Mouse (Mus musculus) MEL (cell line): ENCODE results near the gene Mecom. TPM values are rescaled to one million over a fixed set of nuclear protein-coding genes. Genes with fewer than 3 reads are reported as not detected.

Experiments
- DNase-seq: peaks from one replicate; pipeline ENCODE4 v3.0.0; 2011; ENCODE audit warnings: low read depth, low spot score
- H3K27ac ChIP-seq: 2 replicates; pipeline ENCODE4 v1.5.1; 2012; ENCODE audit warnings: low read depth, mild to moderate bottlenecking, control low read depth, low read length, moderate library complexity; ENCODE audit not compliant: control insufficient read depth
- H3K27me3 ChIP-seq, 2 experiments: fragments of 150-350 bp in 1 of 2; sonication (generic) in 1 of 2; 2 replicates each; pipeline ENCODE4 v1.6.1; 2012; ENCODE audit warnings: low read length in 2 of 2, mild to moderate bottlenecking in 2 of 2, improper control_type of control experiment in 1 of 2, moderate library complexity in 1 of 2; ENCODE audit not compliant: insufficient read depth in 2 of 2, control insufficient read depth in 1 of 2
- H3K36me3 ChIP-seq, 2 experiments: 2 replicates each; pipeline ENCODE4 v1.6.1; 2012 to 2014; ENCODE audit warnings: low read length in 2 of 2, improper control_type of control experiment in 1 of 2, inconsistent platforms in 1 of 2, mild to moderate bottlenecking in 1 of 2; ENCODE audit not compliant: insufficient read depth in 2 of 2, control insufficient read depth in 1 of 2
- H3K4me1 ChIP-seq, 2 experiments: fragments of 150-350 bp in 1 of 2; sonication (generic) in 1 of 2; 2 replicates each; pipeline ENCODE4 v1.6.1; 2012; ENCODE audit warnings: low read length in 2 of 2, improper control_type of control experiment in 1 of 2, mild to moderate bottlenecking in 1 of 2; ENCODE audit not compliant: insufficient read depth in 2 of 2, control insufficient read depth in 1 of 2
- H3K4me3 ChIP-seq, 2 experiments: fragments of 150-350 bp in 1 of 2; sonication (generic) in 1 of 2; 2 replicates each; pipeline ENCODE4 v1.5.1; 2012; ENCODE audit warnings: low read depth in 2 of 2, low read length in 2 of 2, mild to moderate bottlenecking in 2 of 2, moderate library complexity in 2 of 2, control low read depth in 1 of 2, improper control_type of control experiment in 1 of 2; ENCODE audit not compliant: control insufficient read depth in 1 of 2, insufficient read depth in 1 of 2
- H3K79me2 ChIP-seq: 2 replicates; pipeline ENCODE4 v1.6.1; 2012; ENCODE audit warnings: mild to moderate bottlenecking, low read length, moderate library complexity; ENCODE audit not compliant: control insufficient read depth, poor library complexity, insufficient read depth
- H3K9ac ChIP-seq: 2 replicates; pipeline ENCODE4 v1.6.1; 2012; ENCODE audit warnings: low read depth, mild to moderate bottlenecking, control low read depth, low read length, moderate library complexity; ENCODE audit not compliant: control insufficient read depth, poor library complexity, severe bottlenecking
- H3K9me3 ChIP-seq: fragments of 150-350 bp; sonication (generic); replicated peaks from 2 replicates; pipeline ENCODE4 v1.6.1; 2012; ENCODE audit warnings: mild to moderate bottlenecking, low read length, improper control_type of control experiment, moderate library complexity; ENCODE audit not compliant: insufficient read depth
- BHLHE40 ChIP-seq: IDR thresholded peaks from 2 replicates; pipeline ENCODE4 v1.6.1; 2012; ENCODE audit warnings: low read depth, mild to moderate bottlenecking, inconsistent platforms, low read length, improper control_type of control experiment, borderline replicate concordance
- CHD1 ChIP-seq: IDR thresholded peaks from 2 replicates; pipeline ENCODE4 v1.6.1; 2012; ENCODE audit warnings: low read depth, mild to moderate bottlenecking, inconsistent platforms, low read length, improper control_type of control experiment
- CHD2 ChIP-seq: IDR thresholded peaks from 2 replicates; pipeline ENCODE4 v1.6.1; 2011; ENCODE audit warnings: low read length, improper control_type of control experiment
- CTCF ChIP-seq, 3 experiments: IDR thresholded peaks in 2 of 3; conservative IDR thresholded peaks in 1 of 3; 2 replicates each; pipeline ENCODE4 v1.5.1; 2011 to 2012; ENCODE audit warnings: low read length in 3 of 3, low read depth in 2 of 3, mild to moderate bottlenecking in 2 of 3, improper control_type of control experiment in 1 of 3, inconsistent platforms in 1 of 3, mixed read lengths in 1 of 3, moderate library complexity in 1 of 3; ENCODE audit not compliant: control insufficient read depth in 1 of 3, insufficient read depth in 1 of 3, poor library complexity in 1 of 3, severe bottlenecking in 1 of 3
- E2F4 ChIP-seq: IDR thresholded peaks from 2 replicates; pipeline ENCODE4 v1.6.1; 2011; ENCODE audit warnings: low read depth, low read length, improper control_type of control experiment, borderline replicate concordance
- ELF1 ChIP-seq: IDR thresholded peaks from 2 replicates; pipeline ENCODE4 v1.6.1; 2014; ENCODE audit warnings: low read depth, mild to moderate bottlenecking, inconsistent platforms, low read length, improper control_type of control experiment, moderate library complexity
- EP300 ChIP-seq, 2 experiments: IDR thresholded peaks; 2 replicates each; pipeline ENCODE4 v1.6.1; 2011; ENCODE audit warnings: improper control_type of control experiment in 2 of 2, low read length in 2 of 2, low read depth in 1 of 2, mild to moderate bottlenecking in 1 of 2
- GATA1 ChIP-seq: IDR thresholded peaks from 2 replicates; pipeline ENCODE4 v1.6.1; 2011; ENCODE audit warnings: low read depth, low read length, improper control_type of control experiment
- HCFC1 ChIP-seq: IDR thresholded peaks from 2 replicates; pipeline ENCODE4 v1.6.1; 2012; ENCODE audit warnings: low read depth, mild to moderate bottlenecking, inconsistent platforms, low read length, improper control_type of control experiment, moderate library complexity
- KAT2A ChIP-seq: conservative IDR thresholded peaks from 2 replicates; pipeline ENCODE4 v1.6.1; 2012; ENCODE audit warnings: low read depth, low read length, improper control_type of control experiment, inconsistent platforms
- MAZ ChIP-seq: IDR thresholded peaks from 2 replicates; pipeline ENCODE4 v1.6.1; 2012; ENCODE audit warnings: low read depth, mild to moderate bottlenecking, inconsistent platforms, low read length, improper control_type of control experiment
- MXI1 ChIP-seq: IDR thresholded peaks from 2 replicates; pipeline ENCODE4 v1.6.1; 2011; ENCODE audit warnings: mild to moderate bottlenecking, low read depth, low read length, improper control_type of control experiment
- MYB ChIP-seq: IDR thresholded peaks from 2 replicates; pipeline ENCODE4 v1.6.1; 2011; ENCODE audit warnings: mild to moderate bottlenecking, low read depth, low read length, improper control_type of control experiment
- MYC ChIP-seq: IDR thresholded peaks from 2 replicates; pipeline ENCODE4 v1.6.1; 2011; ENCODE audit warnings: low read depth, mild to moderate bottlenecking, low read length, improper control_type of control experiment, moderate library complexity
- NELFE ChIP-seq: IDR thresholded peaks from 2 replicates; pipeline ENCODE4 v1.6.1; 2011; ENCODE audit warnings: low read depth, low read length, improper control_type of control experiment
- NRF1 ChIP-seq: IDR thresholded peaks from 2 replicates; pipeline ENCODE4 v1.6.1; 2014; ENCODE audit warnings: low read depth, mild to moderate bottlenecking, inconsistent platforms, low read length, improper control_type of control experiment, moderate library complexity; ENCODE audit not compliant: poor library complexity, insufficient read depth, severe bottlenecking
- POLR2AphosphoS2 ChIP-seq: IDR thresholded peaks from 2 replicates; pipeline ENCODE4 v1.6.1; 2011; ENCODE audit warnings: low read length, improper control_type of control experiment
- RCOR1 ChIP-seq: IDR thresholded peaks from 2 replicates; pipeline ENCODE4 v1.6.1; 2012; ENCODE audit warnings: low read depth, mild to moderate bottlenecking, inconsistent platforms, low read length, improper control_type of control experiment
- SMC3 ChIP-seq: IDR thresholded peaks from 2 replicates; pipeline ENCODE4 v1.6.1; 2011; ENCODE audit warnings: low read depth, low read length, improper control_type of control experiment
- TAL1 ChIP-seq: IDR thresholded peaks from 2 replicates; pipeline ENCODE4 v1.6.1; 2012; ENCODE audit warnings: mild to moderate bottlenecking, inconsistent platforms, low read length, moderate library complexity, mixed read lengths
- TBP ChIP-seq: IDR thresholded peaks from 2 replicates; pipeline ENCODE4 v1.8.0; 2011; ENCODE audit warnings: low read depth, low read length, improper control_type of control experiment
- UBTF ChIP-seq: IDR thresholded peaks from 2 replicates; pipeline ENCODE4 v1.6.1; 2012; ENCODE audit warnings: low read depth, mild to moderate bottlenecking, inconsistent platforms, low read length, improper control_type of control experiment, moderate library complexity, borderline replicate concordance; ENCODE audit not compliant: insufficient read depth
- USF1 ChIP-seq: IDR thresholded peaks from 2 replicates; pipeline ENCODE4 v1.6.1; 2014; ENCODE audit warnings: low read depth, mild to moderate bottlenecking, inconsistent platforms, low read length, improper control_type of control experiment, moderate library complexity
- ZMIZ1 ChIP-seq: IDR thresholded peaks from 2 replicates; pipeline ENCODE4 v1.6.1; 2012; ENCODE audit warnings: low read depth, mild to moderate bottlenecking, inconsistent platforms, low read length, improper control_type of control experiment, moderate library complexity
- ZNF384 ChIP-seq: IDR thresholded peaks from 2 replicates; pipeline ENCODE4 v1.6.1; 2012; ENCODE audit warnings: low read depth, mild to moderate bottlenecking, inconsistent platforms, low read length, improper control_type of control experiment
- polyA plus RNA-seq, 2 experiments: library from polyadenylated mRNA; stranded (reverse) in 1 of 2; unstranded in 1 of 2; fragments of >175 nt in 1 of 2; fragments of >200 nt in 1 of 2; gene quantifications; 2 replicates each; pipeline versions ENCODE4 v1.2.1 to v1.2.4; 2012; ENCODE audit warnings: low replicate concordance in 2 of 2, low read depth in 1 of 2; ENCODE audit not compliant: insufficient read length in 2 of 2, insufficient read depth in 1 of 2, missing spikeins in 1 of 2
- total RNA-seq: library from RNA; depleted of rRNA; stranded (reverse); fragments of 300-350 nt; gene quantifications from 2 replicates; pipeline ENCODE4 v1.2.3, GENCODE M21; 2012

Gene Mecom
- total and polyA plus RNA-seq, 3 experiments, result 0.04 TPM; not detected in 2

GRCm38 (mm10) chr3:30086139-30086538 is 461.7 kb downstream of the Mecom start:
- Histone ChIP-seq H3K79me2 (no peaks in the 10 kb centered on the region), H3K4me3 (no peak overlapping the region), H3K36me3 (no peaks in the 10 kb centered on the region), H3K9ac (no peak overlapping the region), H3K9me3 (no peaks in the 10 kb centered on the region), H3K27ac (no peak overlapping the region), H3K4me1 (no peaks in the 10 kb centered on the region), H3K27me3 (no peaks in the 10 kb centered on the region)
- TF ChIP-seq EP300 (IDR thresholded peaks at IDR 0.05; ENCODE audit: low read depth in 1 of 2, low read length in 2 of 2), result no peak
- TF ChIP-seq TAL1, result no peak
- no peak for TF ChIP-seq ZMIZ1
- no peak for TF ChIP-seq TBP
- TF ChIP-seq MYC, result no peak
- TF ChIP-seq CHD2, result no peak
- TF ChIP-seq ZNF384, result no peak
- TF ChIP-seq MXI1, result no peak
- no peak for TF ChIP-seq NELFE
- TF ChIP-seq CHD1, result no peak
- TF ChIP-seq POLR2AphosphoS2, result no peak
- TF ChIP-seq UBTF, result no peak
- TF ChIP-seq CTCF (IDR thresholded peaks at IDR 0.05 in 2 of 3, conservative IDR thresholded peaks at IDR 0.05 in 1 of 3; ENCODE audit: control insufficient read depth in 1 of 3, insufficient read depth in 1 of 3, low read depth in 2 of 3, low read length in 3 of 3, poor library complexity in 1 of 3, severe bottlenecking in 1 of 3), result no peak
- no peak for TF ChIP-seq SMC3
- no peak for DNase-seq

- H3K9ac ChIP-seq, result no peak overlapping the region
- no peak overlapping the region for H3K4me3 ChIP-seq
- H3K27me3 ChIP-seq, result no peaks in the 10 kb centered on the region
- DNase-seq, result no peak
- no peaks in the 10 kb centered on the region for H3K79me2 ChIP-seq
- no peaks in the 10 kb centered on the region for H3K36me3 ChIP-seq
- H3K27ac ChIP-seq, result no peak overlapping the region
- no peaks in the 10 kb centered on the region for H3K9me3 ChIP-seq
- no peaks in the 10 kb centered on the region for H3K4me1 ChIP-seq
- TF ChIP-seq USF1 (no peak), MAZ (no peak), MYC (no peak), KAT2A (no peak), ZMIZ1 (no peak), NRF1 (no peak), RCOR1 (no peak), CHD1 (no peak), HCFC1 (no peak), NELFE (no peak), ELF1 (no peak), CTCF (IDR thresholded peaks at IDR 0.05 in 2 of 3, conservative IDR thresholded peaks at IDR 0.05 in 1 of 3; ENCODE audit: control insufficient read depth in 1 of 3, insufficient read depth in 1 of 3, low read depth in 2 of 3, low read length in 3 of 3, poor library complexity in 1 of 3, severe bottlenecking in 1 of 3) (no peak), BHLHE40 (no peak), MYB (no peak), GATA1 (no peak), E2F4 (no peak)
Measured at GRCm38 (mm10) chr3:30083842-30084241, 464.0 kb downstream of the Mecom start.
